Mouse (Mus musculus) right cerebral cortex, postnatal 36 days (tissue): Measurements from ENCODE around the gene Pafah2.
"Not testable (repeated sequence)": the region's sequence is repeated elsewhere in the genome, so short reads cannot be mapped to it uniquely, and the experiment has no call there.

Source experiments
- DNase-seq, 2 experiments: peaks; one replicate each; pipeline ENCODE4 v3.0.0; 2022; ENCODE audit warnings: low spot score in 2 of 2, mixed read lengths in 1 of 2

Gene Pafah2

DNA sequence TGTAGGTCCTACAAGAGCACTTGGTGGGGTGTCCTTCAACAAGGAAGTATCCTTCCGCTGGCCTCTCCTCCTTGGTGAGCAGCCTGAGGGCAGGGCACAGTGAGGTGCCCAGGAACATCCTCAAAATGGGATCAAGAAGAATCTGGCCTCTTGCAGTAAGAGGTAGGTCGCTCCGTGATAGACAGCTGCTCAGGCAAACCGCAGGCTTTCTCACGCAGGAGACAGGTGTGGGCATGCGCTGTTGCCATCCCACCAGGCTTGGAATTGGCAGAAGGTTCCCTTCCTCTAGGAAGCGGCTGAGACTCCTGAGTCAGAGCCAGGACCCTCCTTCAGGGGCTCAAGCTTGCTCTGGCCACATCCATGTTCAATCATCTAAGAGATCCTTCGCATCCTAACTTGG is 22.8 kb upstream of the Pafah2 start:
- no peak for DNase-seq

DNA sequence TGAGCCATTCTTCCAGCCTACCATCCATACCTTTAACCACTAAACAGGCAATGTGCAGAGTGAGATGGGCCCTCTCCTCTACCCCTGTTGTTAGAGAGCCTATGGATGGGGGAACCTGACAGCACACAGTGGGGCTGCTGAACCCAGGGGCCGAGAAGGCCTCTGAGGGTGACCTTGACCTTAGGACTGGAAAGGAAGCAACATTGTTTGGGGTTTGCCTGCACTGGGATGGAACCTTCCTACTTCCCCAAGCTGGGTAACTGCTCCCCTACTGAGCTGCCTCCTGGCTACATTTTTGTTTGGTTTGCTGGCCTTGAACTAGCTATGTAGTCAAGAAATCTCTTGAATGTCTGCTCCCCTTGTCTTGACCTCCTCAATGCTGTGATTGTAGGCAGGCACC is 21.8 kb upstream of the Pafah2 start:
- no peak for DNase-seq

DNA sequence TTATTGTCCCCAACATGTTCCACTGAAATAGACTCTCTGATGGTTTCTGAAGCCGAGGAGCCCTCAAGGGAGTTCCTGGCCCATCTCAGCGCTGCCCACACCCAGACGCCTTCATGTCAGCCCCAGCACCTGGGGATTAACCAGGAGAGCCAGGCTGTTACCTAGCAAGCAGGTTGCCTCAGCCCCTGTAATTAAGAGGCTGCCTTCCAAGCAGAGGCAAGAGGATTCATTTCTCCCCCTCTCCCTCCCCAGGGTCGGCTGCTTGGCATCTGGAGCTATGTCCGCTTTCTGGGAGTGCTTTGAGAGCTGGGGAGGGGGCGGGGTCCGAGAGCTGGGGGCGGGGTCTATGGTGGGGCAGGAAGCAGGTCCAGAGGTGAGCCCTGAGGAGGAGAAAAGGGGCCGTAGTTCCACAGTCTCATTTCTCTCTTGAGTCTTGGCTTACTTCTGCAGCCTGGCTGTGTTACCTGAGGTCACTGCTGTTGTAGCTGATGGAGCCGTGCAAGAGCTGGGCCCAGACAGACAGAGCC is 18.0 kb upstream of the Pafah2 start:
- DNase-seq, result no peak

DNA sequence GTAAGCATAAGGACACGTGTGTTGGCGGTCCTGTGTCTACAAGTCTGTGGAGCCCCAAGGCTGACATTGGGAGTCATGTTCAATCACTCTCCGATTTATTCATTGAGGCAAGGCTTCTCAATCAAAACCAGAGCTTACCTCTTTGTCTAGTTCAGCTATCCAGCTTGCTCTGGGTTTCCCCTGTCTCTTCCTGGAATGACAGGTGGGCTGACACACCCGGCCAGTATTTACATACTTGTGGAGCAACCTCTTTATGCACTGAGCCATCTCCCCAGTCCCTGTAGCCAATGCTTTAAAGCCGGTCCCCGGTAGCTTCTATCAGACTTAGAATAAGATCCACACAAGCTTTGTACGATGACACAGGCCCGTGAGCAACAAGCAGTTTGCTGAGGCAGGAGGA is 16.6 kb upstream of the Pafah2 start:
- no peak for DNase-seq

DNA sequence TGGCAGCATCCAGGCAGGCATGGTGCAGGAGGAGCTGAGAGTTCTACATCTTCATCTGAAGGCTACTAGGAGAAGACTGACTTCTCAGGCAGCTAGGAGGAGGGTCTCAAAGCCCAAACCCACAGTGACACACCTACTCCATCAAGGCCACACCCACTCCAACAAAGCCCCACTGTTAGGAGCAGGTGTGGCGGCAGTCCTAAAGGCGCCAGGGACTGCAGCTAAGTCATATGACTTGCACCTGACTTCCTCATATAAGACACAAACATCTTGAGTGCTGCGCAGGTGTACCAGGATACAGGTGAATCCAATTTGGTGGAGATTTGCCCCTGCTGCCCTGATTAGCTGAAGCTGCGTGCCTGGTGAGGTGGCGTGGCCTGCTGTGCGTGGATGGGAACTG is 12.4 kb upstream of the Pafah2 start, which contains the start of gene Extl1:
Gene Extl1 (minus strand): TSS at position 101 of the 400 bp plus-strand sequence.
- DNase-seq, result not testable (repeated sequence)

DNA sequence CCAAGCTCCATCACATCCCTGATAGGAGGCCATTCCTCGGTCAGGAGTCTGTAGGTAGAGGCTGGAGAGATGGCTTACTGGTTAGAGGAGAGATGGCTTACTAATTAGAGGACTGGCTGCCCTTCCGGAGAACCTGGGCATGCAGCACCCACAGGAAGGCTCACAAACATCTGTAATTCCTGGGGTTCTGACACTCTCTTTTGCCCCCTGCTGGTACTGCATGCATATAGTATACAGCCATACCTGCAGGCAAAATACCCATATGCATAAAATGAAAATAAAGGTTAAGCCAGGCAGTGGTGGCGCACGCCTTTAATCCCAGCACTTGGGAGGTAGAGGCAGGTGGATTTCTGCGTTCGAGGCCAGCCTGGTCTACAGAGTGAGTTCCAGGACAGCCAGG is 8.9 kb upstream of the Pafah2 start:
- DNase-seq, result no peak

DNA sequence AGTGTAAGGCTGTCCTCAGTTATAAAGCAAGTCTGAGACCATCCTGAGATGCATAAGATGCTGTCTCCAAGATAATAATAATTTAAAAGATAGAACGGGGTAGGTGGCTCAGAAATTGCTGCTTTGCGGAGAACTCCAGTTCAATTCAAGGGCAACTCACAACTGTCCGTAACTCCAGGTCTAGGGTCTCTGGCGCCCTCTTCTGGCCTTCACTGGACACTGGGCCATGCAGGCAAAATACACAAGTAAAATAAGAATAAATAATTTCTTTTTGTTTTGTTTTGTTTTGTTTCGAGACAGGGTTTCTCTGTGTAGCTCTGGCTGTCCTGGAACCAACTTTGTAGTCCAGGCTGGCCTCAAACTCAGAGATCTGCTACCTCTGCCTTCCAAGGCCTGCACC is 7.7 kb upstream of the Pafah2 start:
- no peak for DNase-seq

DNA sequence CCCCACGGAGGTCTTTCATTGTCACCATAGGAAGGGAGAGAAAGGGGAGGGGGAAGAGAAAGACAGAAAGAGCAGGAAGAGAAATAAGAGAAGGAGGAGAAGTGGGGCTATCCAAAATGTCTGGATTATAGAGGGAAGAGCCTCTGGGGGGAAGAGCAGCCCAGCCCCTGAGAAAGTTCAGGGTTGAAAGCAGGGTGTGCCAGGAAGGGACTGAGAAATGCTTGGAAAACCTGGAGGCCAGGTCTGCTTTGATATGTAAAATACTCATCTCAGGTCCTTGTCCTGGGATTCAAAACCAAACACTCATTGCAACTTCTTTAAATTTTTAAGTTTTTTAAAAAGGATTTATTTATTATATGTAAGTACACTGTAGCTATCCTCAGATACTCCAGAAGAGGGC is 4.5 kb upstream of the Pafah2 start:
- DNase-seq, result no peak

DNA sequence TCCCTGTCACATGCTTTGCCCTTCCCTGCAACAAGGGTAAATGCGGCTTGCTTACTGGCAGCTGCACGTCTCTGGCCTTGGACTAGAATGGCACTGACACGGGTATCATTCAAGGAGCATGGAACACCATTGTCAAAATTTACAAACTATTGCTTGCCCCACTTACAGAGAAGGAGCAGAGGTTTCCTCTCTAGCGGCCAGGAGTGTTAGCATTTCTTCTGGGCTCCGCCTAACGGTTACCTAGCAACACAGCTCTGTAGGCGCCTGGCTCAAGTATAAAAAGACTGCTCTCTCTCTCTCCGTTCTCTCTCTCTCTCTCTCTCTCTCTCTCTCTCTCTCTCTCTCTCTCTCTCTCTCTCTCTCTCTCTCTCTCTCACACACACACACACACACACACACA is 3.5 kb upstream of the Pafah2 start:
- DNase-seq, result peak in 1 of 2 experiments; percentile 61

DNA sequence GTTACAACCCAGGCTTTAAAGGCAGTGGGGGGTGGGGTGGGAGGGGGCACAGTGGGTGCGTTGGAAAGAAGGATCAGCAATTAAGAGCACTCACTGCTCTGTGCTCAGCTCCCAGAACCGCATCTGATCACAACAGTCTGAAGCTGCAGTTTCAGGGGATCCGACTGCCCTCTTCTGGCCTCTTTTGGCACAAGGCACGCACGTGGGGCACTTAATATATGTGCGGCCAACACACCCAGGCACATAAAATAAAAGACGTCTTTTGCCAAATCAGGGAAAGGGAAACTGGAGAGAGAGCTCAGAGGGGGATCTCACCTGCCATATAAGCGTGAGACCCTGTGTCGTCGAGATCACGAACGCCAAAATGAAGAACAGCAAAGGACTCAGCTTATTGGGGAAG is 3.1 kb upstream of the Pafah2 start:
- no peak for DNase-seq

DNA sequence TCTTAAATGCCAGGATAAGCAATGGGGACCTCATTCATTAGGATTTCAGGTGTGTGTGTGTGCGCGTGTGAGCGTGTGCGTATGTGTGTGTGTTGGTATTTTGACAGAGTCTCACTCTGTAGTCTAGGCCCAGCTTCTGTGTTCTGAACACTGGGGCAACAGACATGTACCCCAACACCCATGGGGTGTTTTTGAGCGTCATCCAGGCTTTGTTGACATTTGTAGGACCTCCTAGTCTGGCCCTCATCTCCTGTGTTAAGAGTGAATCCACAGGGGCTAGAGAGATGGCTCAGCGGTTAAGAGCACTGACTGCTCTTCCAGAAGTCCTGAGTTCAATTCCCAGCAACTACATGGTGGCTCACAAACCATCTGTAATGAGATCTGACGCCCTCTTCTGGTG is 978 bp upstream of the Pafah2 start:
- no peak for DNase-seq

DNA sequence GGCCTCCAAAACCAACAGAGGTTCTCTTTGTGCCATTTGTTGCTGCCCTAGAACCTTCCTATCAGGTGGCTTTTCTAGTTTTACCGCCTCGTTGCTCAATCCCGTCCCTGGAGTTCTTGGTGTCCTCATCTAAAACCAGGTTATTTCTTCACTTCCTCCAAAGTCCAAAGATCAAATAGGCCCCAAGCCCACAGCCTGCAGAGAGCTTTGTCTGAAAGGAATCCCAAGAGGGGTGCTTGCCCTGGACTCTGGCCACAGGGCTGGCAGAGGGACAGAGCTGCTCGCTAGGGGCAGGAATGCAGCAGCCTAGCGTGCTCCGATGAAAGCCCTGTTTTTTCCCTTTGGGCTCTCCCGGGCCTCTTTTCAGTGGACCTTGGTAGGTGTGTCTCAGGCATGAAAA is 1.0 kb downstream of the Pafah2 start:
- no peak for DNase-seq

DNA sequence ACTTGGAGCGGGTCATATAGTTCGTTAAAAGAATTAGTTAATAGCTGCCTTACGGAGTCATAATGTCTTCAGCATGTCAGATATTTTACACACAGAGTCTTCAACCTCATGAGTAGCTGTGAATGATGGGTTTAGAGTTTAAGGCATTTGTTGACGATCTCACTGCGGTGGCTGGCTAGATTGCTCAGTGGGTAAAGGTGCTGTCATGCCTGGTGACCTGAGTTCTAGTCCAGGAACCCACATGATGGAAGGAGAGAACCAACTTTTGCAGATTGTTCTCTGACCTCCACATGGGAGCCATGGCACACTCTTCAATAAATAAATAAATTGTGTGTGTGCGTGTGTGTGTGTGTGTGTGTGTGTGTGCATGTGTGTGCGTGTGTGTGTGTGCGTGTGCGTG is 1.6 kb downstream of the Pafah2 start:
- DNase-seq, result no peak

DNA sequence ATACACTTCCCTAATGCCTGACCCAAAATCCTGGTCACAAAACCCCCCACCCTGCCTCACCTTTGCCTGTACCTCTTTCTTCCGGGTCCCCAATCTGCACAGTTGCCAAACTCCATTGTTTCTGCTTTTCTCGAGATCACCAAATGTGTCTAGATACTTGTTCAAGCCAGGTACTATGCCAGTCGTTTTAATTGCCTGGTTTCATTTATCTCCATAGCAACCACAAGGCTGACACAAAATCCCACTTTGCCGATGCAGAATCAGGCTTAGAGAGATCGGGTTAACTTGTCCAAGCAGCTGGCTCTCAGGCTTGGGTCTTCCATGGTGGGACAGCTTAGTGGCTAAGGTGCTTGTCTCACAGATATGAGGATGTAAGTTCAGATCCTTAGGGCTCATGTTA is 4.1 kb downstream of the Pafah2 start:
- no peak for DNase-seq

DNA sequence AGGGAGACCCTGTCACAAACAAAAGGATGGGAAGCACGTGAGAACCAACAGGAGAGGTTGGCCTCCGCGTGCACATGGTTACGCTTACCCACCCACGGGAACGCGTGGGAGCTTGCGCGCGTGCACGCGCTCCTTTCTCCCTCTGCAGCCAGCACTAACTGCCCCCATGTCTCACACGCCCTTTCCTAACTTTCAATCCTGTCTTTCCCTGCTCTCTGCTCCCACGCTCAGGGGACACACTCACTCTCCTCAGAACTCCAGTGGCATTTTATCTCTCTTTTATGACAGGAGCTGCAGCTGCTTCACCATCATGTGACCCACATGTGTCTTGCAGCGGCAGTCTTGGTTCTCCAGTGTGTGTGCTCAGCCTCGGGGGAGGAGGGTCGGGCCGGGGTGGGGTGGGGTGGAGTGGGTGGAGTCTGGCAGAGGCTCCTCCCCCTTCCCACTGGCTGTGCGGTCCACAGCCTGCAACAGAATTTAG is 5.1 kb downstream of the Pafah2 start:
- peak; percentile 82 to 86 for DNase-seq

DNA sequence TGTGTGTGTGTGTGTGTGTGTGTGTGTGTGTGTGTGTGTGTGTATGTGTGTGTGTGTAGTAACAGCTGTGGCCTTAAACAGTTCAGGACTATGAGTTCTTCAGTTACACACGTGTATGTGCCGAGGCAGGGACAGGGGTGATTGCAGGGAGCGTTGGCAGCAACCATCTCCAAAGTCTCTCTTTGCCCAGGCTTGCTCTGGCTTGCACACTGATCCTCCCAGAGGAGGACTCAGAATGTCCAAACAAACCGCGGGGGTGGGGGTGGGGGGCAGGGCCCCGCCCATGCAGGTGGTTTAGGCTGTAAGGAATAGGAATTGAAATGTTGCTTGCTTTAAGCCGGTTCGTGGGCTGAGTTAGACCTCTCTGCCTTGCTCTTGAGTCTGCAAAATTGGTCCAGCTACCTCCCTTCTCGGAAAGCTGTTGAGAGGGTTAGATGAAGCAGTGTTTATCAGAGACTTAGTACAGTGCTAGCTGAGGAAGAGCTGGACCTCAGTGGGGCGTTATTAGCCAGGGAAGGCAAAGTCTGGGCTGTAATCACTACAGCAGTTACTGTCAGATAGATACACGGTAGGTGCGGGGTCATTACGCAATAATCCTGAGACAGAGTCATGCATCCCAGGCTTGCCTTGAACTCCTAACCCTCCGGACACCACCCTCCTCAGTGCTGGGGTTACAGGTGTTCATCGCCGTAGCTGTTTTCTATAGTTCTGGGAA is 5.9 kb downstream of the Pafah2 start:
- no peak for DNase-seq

DNA sequence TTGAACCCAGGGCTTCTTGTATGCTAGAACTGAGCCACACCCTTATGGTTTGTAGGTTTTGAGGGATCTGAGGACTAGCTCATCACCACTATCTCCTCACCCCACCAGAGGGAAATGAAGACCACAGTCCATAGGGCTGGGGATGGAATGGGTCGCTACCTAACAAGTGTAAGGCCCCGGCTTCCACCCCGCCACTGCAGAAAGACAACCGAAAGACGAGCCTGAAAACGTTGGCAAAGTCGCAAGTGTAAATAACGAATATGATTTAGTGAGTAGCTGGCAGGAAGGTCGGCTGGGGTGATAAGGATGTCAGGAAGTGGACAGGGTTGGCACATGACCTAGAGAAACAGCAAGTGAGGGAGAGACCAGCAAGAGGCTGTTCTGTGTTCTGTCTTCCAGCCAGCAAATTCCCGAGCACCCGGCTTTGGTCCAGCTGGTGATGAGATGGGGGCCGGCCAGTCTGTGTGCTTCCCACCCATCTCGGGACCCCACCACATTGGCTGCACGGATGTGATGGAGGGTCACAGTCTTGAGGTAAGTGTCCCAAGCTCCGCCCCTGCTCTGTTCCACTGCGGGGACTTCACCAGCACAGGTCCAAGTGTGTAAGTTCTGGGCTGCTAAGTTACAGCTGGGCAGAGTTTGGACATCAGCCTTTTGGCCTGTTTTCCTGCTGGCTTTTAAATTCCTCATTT is 6.6 kb downstream of the Pafah2 start:
- no peak for DNase-seq

DNA sequence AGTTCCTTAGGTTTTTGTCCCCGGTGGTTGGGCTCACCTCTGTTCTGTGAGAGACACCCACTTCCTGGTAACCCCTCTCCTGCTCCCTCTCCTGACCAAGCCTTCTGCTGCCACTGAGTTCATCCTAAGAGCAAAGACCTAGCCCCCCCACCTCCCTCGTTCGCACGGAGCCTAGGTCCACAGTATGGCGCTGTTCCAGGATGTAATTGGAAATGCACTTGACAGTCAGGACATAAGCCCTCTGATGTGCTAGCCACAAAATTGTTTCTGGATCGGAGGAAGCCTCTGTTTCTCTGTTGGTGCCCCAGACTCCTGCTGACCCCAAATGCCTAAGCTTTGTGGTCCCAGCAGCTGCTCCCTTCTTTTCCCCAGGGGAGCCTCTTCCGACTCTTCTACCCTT is 7.6 kb downstream of the Pafah2 start:
- no peak for DNase-seq

DNA sequence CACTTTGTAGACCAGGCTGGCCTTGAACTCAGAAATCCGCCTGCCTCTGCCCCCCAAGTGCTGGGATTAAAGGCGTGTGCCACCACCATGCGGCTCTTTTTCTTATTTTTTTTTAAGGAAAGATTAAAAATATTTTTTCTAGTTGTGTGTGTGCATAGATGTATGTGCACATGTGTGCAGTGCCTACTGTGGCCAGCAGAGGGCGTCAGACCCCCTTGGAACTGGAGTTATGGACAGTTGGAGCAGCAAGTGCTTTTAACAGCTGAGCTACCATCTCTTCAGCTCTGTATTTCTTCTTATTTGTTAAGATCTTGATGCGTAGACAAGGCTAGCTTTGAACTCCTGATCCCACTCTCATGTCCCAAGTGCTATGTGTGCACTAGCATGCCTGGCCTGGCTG is 13.2 kb downstream of the Pafah2 start:
- DNase-seq, result no peak

DNA sequence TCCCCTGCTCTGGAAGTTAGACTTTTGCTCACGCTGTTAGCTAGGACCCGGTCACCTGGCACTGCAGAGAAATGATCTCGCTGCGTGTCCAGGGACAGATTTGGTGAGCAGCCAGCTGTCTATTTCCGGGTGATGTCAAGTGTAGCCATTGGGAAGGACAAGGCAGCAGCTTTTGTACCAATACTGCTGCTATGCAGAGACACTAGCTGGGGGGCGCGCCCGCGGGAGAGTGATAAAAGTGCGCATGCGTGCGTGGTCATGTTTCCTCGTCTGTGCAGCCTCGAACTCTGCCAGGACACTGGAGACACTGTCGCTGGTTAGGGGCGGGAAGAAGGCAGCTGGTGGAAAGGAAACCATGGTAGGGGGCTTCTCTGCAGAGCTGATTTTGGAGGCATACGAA is 20.1 kb downstream of the Pafah2 start:
- DNase-seq, result peak; percentile 56 to 63

DNA sequence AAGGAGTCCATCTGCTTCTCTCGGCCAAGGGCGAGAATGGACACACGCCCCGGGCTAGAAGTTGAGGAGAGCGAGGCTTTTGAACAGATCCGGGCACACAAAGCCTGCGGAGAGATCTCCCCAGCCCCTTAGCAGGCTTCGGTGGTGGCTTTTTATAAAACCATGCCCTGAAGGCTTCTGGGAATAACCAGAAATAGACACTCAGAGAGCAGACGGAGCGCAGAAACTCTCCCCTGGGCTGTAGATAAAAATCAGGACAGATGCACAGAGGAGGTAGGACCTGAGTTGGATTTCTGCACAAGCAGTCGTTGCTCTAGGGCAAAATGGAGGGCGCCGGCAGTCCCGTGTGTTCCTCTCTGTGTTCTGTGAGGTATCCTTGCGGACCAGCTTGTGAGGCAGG is 20.5 kb downstream of the Pafah2 start:
- peak in 1 of 2 experiments; percentile 70 for DNase-seq

DNA sequence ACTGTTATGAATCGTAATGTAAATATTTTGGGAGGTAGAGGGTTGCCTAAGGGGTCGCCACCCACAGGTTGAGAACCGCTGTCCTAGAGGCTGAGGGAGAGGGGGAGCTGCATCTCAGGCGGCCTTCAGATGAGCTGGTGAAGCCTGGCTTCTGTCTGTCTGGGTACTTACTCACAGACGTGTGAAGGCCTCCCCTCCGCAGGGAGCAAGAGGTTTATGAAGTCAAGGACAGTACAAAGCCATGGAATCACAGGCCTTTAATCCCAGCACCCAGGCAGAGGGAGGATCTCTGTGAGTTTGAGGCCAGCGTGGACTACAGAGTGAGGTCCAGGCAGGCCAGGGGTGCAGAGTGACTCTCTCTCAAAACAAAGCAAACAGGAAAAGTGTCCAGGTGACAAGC is 21.0 kb downstream of the Pafah2 start:
- DNase-seq, result no peak

DNA sequence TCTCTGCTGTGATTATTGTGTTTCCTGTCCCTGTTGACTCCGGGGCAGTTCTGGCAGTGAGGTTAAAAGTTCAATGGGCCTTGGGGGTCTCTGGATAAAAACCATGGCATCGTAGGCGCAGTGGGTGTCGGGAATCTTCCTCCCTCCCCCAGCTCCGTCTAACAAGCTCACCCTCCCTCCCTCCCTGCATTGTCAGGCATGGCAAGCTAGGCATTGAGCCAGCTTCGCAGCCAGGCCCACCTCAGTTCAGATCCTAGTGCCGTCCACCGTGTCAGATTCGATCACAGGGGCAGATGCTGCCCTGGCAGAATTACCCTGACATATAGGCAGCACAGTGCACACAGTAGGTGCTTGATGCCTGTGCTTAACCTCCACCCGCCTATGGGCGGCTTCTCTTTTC is 25.9 kb downstream of the Pafah2 start:
- DNase-seq, result no peak
